Mouse (Mus musculus) liver, embryonic 14.5 days (tissue): ENCODE measurements around the gene Lmbr1. TPM values are rescaled to one million over a fixed set of nuclear protein-coding genes. Genes with fewer than 3 reads are reported as not detected.
"Not testable (repeated sequence)": the region's sequence is repeated elsewhere in the genome, so short reads cannot be mapped to it uniquely, and the experiment has no call there.

Experiments
- ATAC-seq: fragments of 200-750 bp; cut with Nextera tagmentation; 2 replicates; pipeline ENCODE4 v1.8.0; 2017; ENCODE audit warnings: moderate number of reproducible peaks, mild to moderate bottlenecking, moderate library complexity; ENCODE audit not compliant: insufficient read depth
- DNase-seq, 3 experiments: peaks; one replicate each; pipeline ENCODE4 v3.0.0-alpha.2; 2012 to 2013; ENCODE audit warnings: low read depth in 3 of 3, low spot score in 3 of 3
- H3K27ac ChIP-seq: fragments of 300-500 bp; sonication (generic); 2 replicates; pipeline ENCODE4 v1.5.1; 2014; ENCODE audit warnings: moderate library complexity, mild to moderate bottlenecking, control low read depth, inconsistent platforms
- H3K27me3 ChIP-seq: fragments of 300-500 bp; sonication (generic); 2 replicates; pipeline ENCODE4 v1.6.1; 2014; ENCODE audit warnings: mild to moderate bottlenecking, low read length, moderate library complexity; ENCODE audit not compliant: control insufficient read depth, insufficient read depth
- H3K36me3 ChIP-seq: fragments of 300-500 bp; sonication (generic); replicated peaks from 2 replicates; pipeline ENCODE4 v1.6.1; 2014; ENCODE audit warnings: low read depth; ENCODE audit not compliant: control insufficient read depth, insufficient read depth
- H3K4me1 ChIP-seq, 2 experiments: fragments of 200-500 bp in 1 of 2; fragments of 300-500 bp in 1 of 2; sonication (generic) in 1 of 2; replicated peaks; 2 replicates each; pipeline ENCODE4 v1.6.1; 2012 to 2014; ENCODE audit warnings: antibody characterized with exemption in 1 of 2, inconsistent platforms in 1 of 2, low read length in 1 of 2; ENCODE audit not compliant: control insufficient read depth in 2 of 2, insufficient read depth in 2 of 2
- H3K4me2 ChIP-seq: fragments of 300-500 bp; sonication (generic); 2 replicates; pipeline ENCODE4 v1.6.1; 2014; ENCODE audit warnings: low read depth, mild to moderate bottlenecking, control low read depth, moderate library complexity
- H3K4me3 ChIP-seq, 2 experiments: fragments of 200-500 bp in 1 of 2; fragments of 300-500 bp in 1 of 2; sonication (generic) in 1 of 2; 2 replicates each; pipeline ENCODE4 v1.5.1; 2012 to 2014; ENCODE audit warnings: low read depth in 2 of 2, low read length in 2 of 2, mild to moderate bottlenecking in 2 of 2, control low read depth in 1 of 2, inconsistent platforms in 1 of 2, moderate library complexity in 1 of 2; ENCODE audit not compliant: insufficient read depth in 1 of 2
- H3K9ac ChIP-seq: fragments of 300-500 bp; sonication (generic); replicated peaks from 2 replicates; pipeline ENCODE4 v1.6.1; 2014; ENCODE audit warnings: mild to moderate bottlenecking, control low read depth, moderate library complexity
- H3K9me3 ChIP-seq: fragments of 300-500 bp; sonication (generic); 2 replicates; pipeline ENCODE4 v1.6.1; 2016; ENCODE audit warnings: low read length, mixed read lengths; ENCODE audit not compliant: control insufficient read depth
- CTCF ChIP-seq: IDR thresholded peaks from 2 replicates; pipeline ENCODE4 v1.5.1; 2016; ENCODE audit warnings: antibody characterized with exemption, low read depth, control low read depth
- EP300 ChIP-seq: IDR thresholded peaks from 2 replicates; pipeline ENCODE4 v1.6.1; 2016; ENCODE audit warnings: antibody characterized with exemption, low read depth
- WGBS: fragments of 180-500 bp; shearing (Covaris S2); extraction: QIAGEN DNeasy Blood & Tissue Kit; methylation state at CpG from one replicate; pipeline ENCODE4 v1.1.7; 2014; ENCODE audit not compliant: insufficient replicate concordance; 5-methylcytosine and 5-hydroxymethylcytosine counted together
- polyA plus RNA-seq, 2 experiments: library from polyadenylated mRNA; depleted of rRNA in 1 of 2; stranded (reverse) in 1 of 2; unstranded in 1 of 2; fragments of >200 nt; fragmentation: Nextera tagmentation in 1 of 2; extraction: Ambion mirVana in 1 of 2; gene quantifications; 2 replicates each; pipeline versions ENCODE4 v1.2.1 to v1.2.3; 2012 to 2014

Lmbr1 gene
- polyA plus RNA-seq (2012; rRNA removed), result 0.91 and 1.2 TPM in 2 replicates
- 2.5 and 2.8 TPM in 2 replicates for polyA plus RNA-seq (2014; fragmentation: Nextera tagmentation; extraction: Ambion mirVana)

DNA sequence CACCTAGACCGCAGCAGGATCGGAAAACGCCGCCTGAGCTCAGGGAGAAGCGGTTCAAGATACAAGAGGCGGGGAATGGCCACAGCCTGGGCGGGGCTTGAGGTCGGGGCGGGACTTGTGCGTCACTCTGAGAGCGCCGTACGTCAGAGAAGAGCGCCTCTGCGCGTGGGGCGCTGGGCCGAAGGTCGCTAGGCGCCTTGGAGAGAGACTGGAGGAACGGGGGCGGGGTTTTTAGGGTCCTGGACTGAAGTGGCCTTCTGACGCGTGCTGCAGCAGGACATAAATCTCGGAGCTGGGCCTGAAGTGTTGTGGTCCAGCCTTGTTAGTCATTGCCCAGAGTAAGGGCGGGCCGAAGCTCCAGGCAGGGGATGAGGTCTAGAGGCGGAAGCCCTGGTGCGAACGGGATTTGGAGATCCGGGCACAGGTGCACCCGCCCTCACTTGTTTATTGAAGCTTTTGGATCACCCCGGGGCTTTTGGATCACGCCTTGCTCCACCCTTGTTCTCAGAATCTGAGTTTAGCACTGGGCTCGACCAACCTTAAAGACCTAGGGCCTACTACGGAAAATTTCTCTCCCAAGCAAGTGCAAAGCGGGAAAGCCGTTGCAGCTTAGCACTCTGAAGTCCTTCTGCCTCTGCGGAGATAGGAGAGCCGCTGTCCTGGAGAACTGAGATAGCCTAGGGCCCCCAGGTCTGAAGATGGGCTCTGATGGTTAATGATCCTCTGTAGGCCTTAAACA is at the start of gene Lmbr1:
Lmbr1 (minus strand) TSS at position 93 of the 739 bp plus-strand sequence.
- Histone ChIP-seq H3K4me3 (peak within 1 kb of the TSS; percentile 82 to 90), H3K36me3 (no peaks in the 10 kb centered on the region), H3K4me2 (peak within 1 kb of the TSS; percentile 92), H3K9ac (peak within 1 kb of the TSS; percentile 86), H3K4me1 (peaks cover 17 to 21% of the 10 kb centered on the region in 2 experiments), H3K27ac (peak within 1 kb of the TSS; percentile 85), H3K27me3 (no peaks in the 10 kb centered on the region; the same call in 1 of the 2 replicates), H3K9me3 (no peaks in the 10 kb centered on the region)
- TF ChIP-seq EP300 (peak; percentile 84), CTCF (no peak)
- ATAC-seq (peak; percentile 95), DNase-seq (peak; percentile 85 to 93 (median 93))
- under 1% methylated on average over 40 of the region's 40 CpGs for WGBS

DNA sequence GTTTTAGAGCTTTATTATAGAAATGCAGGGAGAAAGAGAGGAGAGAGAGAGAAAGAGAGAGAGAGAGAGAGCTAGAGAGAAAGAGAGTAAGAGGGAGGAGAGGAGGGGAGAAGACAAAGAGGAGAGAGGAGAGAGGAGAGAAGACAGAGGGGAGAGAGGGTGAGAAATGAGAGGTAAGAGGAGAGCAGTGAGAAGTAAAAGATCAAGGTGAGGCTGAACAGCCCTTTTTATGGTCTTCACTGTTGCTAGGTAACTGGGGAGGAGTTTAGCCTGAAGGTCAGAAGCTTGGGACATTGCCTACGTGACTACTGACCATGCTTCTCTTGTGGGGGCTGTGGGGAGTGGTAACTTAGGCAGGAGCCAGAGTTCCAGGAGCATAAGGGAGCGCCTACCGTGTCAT is 45.1 kb upstream of the Lmbr1 start:
- not testable (repeated sequence) for H3K27me3 ChIP-seq, DNase-seq, H3K9ac ChIP-seq, ATAC-seq, H3K4me2 ChIP-seq, H3K36me3 ChIP-seq, H3K9me3 ChIP-seq, H3K4me1 ChIP-seq, H3K27ac ChIP-seq, H3K4me3 ChIP-seq
- WGBS, result 37% methylated on average over 3 of the region's 3 CpGs

DNA sequence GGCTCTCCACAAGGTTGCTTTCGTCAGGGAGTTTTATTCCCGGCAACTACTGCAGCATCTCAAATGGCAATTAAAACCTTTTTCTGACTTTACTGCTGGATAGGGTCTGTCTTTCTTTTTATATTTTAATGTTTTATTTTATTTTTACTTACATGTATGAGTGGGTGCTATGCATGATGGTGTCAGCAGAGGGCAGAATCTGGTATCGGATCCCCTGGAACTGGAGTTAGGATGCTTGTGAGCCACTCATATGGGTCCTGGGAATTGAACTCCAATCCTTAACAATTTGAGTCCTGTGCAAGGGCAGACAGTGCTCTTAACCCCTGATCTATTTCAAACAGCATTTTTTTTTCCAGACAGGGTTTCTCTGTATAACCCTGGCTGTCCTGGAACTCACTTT is 34.9 kb upstream of the Lmbr1 start:
- Histone ChIP-seq H3K4me2 (no peak overlapping the region), H3K27me3 (no peaks in the 10 kb centered on the region), H3K9me3 (no peaks in the 10 kb centered on the region), H3K9ac (no peak overlapping the region), H3K4me3 (no peak overlapping the region), H3K36me3 (no peaks in the 10 kb centered on the region), H3K4me1 (no peaks in the 10 kb centered on the region), H3K27ac (no peak overlapping the region)
- 67% methylated on average over 3 of the region's 3 CpGs for WGBS
- ATAC-seq (no peak), DNase-seq (no peak)
- TF ChIP-seq CTCF (0 out of 2 replicates have a peak, but pooled peaks have one; percentile 7), EP300 (no peak)

DNA sequence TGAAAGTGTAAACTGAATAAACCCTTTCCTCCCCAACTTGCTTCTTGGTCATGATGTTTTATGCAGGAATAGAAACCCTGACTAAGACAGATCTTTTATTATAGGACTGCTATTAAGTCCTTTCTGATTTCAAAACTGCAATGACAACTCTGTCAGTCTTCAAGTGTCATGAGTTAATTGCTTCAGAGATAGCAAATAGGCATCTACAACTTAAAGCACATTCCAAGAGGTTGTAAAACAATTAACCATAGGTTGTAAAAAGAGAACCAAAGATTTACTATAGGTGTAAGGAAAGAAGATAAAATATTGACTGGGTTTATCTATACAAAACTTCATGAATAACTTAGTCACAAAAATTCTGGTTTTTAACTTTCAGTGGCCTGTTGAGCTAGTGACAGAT is 32.7 kb upstream of the Lmbr1 start:
- Histone ChIP-seq H3K9ac (no peak overlapping the region), H3K9me3 (no peaks in the 10 kb centered on the region), H3K27me3 (no peaks in the 10 kb centered on the region), H3K4me2 (no peak overlapping the region), H3K27ac (no peak overlapping the region), H3K4me3 (no peak overlapping the region), H3K4me1 (no peaks in the 10 kb centered on the region), H3K36me3 (no peaks in the 10 kb centered on the region)
- TF ChIP-seq EP300 (no peak), CTCF (no peak)
- DNase-seq, result no peak
- ATAC-seq, result no peak

DNA sequence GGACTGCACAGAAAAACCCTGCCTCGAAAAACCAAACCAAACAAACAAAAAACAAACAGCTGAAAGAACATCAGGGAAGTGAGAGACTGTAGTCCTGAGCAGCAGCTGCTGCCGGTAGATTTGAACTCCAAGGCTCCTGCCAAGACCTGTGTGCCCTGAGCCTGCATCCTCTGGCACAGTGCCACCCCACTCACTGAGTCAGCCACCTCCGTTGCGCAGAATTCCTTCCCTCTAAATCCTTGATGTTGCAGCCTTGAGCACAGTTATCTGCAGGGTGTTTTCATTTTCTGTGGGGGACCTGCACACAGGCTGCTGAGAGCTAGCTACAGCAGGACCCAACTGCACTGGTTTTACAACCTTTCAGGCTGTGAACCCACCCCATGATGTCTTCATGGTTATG is 20.2 kb upstream of the Lmbr1 start:
- no peak overlapping the region for H3K27ac ChIP-seq
- no peaks in the 10 kb centered on the region for H3K36me3 ChIP-seq
- no peak overlapping the region for H3K9ac ChIP-seq
- ATAC-seq (no peak), DNase-seq (no peak)
- no peaks in the 10 kb centered on the region for H3K4me1 ChIP-seq
- no peak overlapping the region for H3K4me2 ChIP-seq
- TF ChIP-seq EP300, result no peak
- no peak for TF ChIP-seq CTCF
- no peaks in the 10 kb centered on the region for H3K9me3 ChIP-seq
- H3K4me3 ChIP-seq, result no peak overlapping the region
- no peaks in the 10 kb centered on the region for H3K27me3 ChIP-seq
- WGBS, result 55% methylated on average over 4 of the region's 4 CpGs
